Mouse (Mus musculus) kidney, postnatal 10 days (tissue): ENCODE data around the gene Tbx6.
A peak's percentile ranks its signal among the peaks of the same experiment; 100 is the strongest.
"Not testable (repeated sequence)": the region's sequence is repeated elsewhere in the genome, so short reads cannot be mapped to it uniquely, and the experiment has no call there.

ENCODE experiments used
- DNase-seq: peaks from one replicate; pipeline ENCODE4 v3.0.0; 2021; ENCODE audit warnings: mixed read lengths

The Tbx6 gene

GRCm38 (mm10) chr7:126770784-126771183 lies 10.5 kb upstream of the Tbx6 start:
- DNase-seq: no peak

- no peak for DNase-seq
Observed at GRCm38 (mm10) chr7:126773351-126773750, 7.9 kb upstream of the Tbx6 start.

DNA sequence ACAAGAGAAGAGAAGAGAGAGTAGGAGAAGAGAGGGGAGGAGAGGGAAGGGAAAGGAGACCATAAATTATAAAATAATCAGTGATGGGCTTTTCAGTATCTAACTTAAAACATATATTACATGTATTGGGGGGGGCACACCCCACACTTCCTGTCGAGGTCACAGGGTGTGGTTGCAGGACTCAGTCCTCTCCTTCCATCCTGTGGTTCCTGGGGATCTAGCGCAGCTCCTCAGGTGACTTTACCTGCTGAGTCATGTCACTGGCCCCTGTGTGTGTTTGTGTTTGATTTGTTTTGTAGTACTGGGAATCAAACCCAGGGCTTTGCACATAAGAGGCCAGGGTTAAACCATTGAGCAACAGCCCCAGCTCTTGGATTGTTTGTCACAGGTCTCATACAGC lies 6.8 kb upstream of the Tbx6 start:
- no peak for DNase-seq

DNA sequence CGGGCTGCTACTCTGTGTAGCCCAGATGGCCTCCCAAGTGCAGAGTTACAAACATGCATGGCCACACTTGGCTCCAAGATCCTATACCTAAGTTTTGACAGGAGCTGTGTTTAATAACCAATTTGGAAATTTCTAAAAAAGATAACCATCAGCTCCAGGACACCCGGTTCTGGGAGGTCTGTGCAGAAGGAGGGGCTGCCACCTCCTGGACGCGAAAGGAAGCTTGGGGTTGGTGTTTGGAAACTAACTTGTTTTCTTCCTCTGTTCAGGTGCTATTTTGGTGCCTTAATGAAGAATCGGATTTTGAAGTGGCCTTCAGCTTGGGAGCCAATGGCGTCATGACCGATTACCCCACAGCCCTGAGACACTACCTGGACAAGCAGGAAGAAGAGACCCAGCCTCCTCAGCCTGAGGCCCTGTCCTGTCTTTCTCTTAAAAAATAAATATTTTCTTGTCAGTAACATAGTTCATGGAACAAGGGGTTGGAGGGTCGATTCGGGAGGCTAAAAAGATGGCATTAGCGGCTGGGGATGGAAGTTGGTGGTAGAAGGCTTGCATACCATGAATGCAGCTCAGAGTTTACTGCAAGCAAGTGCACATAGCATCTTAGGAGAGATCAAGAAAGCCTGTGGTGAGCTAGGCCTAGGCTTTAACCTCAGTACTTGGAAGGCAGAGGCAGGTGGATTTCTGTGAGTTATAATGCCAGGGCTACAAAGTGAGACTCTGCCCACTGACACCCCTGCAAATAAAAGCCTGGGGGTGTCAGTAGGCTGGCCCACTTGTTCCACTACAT lies 5.9 kb upstream of the Tbx6 start:
- DNase-seq: no peak

GRCm38 (mm10) chr7:126775978-126776234 lies 5.4 kb upstream of the Tbx6 start:
- DNase-seq: no peak

DNA sequence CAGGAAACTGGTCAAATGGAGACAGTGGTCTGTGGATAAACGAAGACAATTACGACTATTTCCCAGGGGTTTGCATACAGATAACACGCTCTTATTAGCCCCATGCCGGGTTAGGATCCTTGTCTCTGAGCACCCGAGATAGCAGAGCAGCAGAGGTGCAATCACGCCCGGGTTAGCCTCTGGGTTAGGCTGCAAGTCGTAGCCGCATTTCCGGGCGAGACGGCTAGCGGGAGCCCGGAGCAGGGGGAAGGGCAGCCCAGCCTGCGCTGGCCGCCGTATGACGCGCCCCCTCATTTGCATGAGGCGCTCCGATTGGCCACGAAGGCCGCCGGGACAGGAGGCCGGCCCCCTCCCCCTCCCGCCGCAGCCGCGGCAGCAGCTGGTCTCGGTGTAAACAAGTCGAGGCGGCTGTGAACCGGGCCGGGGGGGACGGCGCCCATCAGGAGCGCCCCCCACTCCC lies 4.7 kb upstream of the Tbx6 start, which contains the start of gene Ypel3:
Ypel3 (plus strand) TSS at position 358 of the 460 bp plus-strand sequence.
- DNase-seq: peak; percentile 98

DNA sequence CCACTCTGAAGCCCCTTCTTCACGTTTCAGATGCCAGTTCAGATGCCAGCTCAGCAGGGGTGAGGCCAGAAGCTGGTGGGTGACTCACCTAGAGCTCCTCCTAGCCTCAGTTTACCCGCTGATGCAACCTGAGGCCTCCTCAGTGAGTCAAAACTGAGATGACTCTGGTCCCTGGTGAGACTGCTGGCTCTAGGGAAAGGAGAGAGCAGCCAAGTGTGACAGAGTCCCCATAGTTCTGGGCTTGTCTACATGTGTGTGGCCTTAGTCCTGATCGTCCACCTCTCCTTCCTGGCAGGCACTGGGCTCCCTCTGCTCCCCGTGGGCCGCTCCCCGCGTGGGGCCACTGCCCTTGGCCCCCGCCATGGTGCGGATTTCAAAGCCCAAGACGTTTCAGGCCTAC lies 3.8 kb upstream of the Tbx6 start:
- peak; percentile 43 for DNase-seq

GRCm38 (mm10) chr7:126778147-126778546 lies 3.1 kb upstream of the Tbx6 start:
- no peak for DNase-seq

DNA sequence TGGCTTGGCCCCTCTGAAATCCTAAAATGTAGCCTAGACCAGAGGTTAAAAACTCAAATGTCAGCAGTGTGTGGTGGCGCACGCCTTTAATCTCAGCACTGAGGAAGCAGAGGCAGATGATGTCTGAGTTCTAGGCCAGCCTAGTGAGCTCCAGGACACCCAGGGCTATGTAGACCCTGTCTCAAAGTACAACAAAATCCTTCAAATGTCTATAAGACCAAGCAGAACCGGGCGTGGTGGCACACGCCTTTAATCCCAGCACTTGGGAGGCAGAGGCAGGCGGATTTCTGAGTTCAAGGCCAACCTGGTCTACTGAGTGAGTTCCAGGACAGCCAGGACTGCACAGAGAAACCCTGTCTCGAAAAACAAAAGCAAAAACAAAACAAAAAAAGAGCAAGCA lies 2.2 kb upstream of the Tbx6 start:
- not testable (repeated sequence) for DNase-seq

GRCm38 (mm10) chr7:126779983-126780970 lies 1.0 kb upstream of the Tbx6 start:
- DNase-seq: peak; percentile 92

GRCm38 (mm10) chr7:126781661-126782370 lies 533 bp downstream of the Tbx6 start:
- no peak for DNase-seq

- no peak for DNase-seq
Observed at GRCm38 (mm10) chr7:126782693-126783092, 1.4 kb downstream of the Tbx6 start.

DNA sequence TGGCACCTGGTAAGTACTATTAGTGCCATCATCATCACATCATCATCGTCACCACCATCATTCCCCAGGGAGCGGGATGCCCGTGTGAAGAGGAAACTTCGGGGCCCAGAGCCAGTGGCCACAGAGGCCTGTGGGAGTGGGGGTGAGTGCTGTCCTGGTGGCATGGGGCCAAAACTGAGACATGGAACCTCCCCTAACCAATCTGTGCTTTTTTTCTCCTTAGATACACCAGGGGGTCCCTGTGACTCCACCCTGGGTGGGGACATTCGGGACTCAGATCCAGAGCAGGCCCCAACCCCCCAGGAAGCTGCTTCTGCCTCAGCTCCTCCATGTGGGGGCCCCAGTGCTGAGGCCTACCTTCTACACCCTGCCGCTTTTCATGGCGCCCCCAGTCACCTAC lies 3.2 kb downstream of the Tbx6 start:
- no peak for DNase-seq

GRCm38 (mm10) chr7:126785056-126785455 lies 3.8 kb downstream of the Tbx6 start:
- DNase-seq: no peak

DNA sequence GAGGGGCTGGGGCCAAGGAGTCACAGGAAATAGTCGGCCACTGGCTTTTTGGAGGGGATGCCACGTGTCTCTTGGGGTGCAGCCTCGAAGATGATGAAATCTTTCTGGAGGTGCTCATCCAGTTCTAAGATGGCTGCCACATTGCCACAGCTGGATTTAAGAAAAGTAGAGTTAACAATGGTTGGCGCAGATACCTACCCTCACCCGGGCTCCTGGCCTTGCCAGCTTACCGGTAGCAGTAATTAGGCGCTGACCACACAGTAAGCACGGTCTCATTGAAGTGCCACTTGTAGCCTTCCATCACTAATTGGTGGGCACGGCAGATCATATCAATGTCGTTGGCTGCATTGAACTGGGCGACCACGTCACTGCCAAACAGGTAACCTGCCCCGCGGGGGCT lies 4.9 kb downstream of the Tbx6 start:
- no peak for DNase-seq

DNA sequence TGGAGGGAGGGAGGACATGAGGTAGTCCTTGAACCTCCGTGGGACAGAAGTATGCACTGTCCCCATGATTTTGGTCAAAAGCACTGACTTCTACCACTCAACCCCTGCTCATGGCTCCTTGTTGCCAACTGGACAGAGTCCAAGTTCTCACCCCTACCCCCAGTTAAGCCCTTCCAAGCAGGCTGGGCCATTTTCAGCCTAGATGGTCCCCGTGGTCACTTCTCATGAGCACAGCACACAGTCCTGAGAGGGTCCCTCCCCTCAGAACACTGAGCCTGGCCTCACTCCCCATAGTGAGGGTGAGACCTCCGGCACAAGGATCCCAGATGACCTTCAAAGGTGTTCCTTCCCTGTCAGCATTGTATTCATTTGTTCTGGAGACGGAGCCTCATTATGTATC lies 7.9 kb downstream of the Tbx6 start:
- DNase-seq: no peak

DNA sequence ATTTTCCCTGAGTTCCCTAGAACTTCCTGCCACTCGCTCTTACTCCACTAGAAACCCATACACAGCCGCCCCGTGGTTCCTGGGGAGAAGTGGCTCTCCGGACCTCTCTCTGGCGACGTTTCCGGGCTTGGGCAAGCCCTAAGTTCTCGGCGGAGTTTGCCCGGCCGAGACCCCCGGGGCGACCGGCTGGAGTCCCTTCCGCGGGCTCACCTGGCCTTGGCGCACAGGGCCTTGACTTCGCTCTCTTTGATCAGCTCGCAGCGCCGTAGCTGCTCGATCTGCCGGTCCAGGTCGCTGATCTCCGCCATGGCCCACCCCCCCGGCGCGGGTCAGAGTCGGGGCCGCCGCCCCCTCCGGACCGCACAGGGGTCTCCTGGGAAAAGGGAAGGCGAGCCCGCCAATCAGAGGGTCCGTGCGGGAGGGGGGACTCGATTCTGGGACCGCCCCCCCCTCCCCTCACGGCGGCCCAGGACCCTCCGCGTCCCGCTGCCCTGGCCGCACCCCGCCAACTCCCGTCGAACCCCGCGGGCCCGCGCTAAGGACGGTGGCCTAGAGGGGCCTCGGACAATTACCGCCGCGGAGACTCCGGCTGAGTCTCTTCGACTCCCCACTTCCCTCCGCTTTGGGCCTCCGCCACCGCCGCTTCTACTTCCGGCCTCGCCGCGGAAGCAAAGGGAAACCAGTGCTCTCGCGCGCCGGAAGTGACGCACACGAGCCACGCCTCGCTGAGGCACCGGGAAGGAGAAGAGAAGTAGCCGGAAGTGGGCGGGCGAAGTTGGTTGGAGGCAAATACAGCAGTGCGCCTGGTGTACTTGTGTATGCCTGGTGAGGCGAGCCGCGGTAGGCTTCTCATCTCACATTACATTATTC lies 10.8 kb downstream of the Tbx6 start, which contains the start of gene Ppp4c:
Ppp4c (minus strand) TSS at position 646 of the 870 bp plus-strand sequence.
- peak; percentile 99 for DNase-seq

DNA sequence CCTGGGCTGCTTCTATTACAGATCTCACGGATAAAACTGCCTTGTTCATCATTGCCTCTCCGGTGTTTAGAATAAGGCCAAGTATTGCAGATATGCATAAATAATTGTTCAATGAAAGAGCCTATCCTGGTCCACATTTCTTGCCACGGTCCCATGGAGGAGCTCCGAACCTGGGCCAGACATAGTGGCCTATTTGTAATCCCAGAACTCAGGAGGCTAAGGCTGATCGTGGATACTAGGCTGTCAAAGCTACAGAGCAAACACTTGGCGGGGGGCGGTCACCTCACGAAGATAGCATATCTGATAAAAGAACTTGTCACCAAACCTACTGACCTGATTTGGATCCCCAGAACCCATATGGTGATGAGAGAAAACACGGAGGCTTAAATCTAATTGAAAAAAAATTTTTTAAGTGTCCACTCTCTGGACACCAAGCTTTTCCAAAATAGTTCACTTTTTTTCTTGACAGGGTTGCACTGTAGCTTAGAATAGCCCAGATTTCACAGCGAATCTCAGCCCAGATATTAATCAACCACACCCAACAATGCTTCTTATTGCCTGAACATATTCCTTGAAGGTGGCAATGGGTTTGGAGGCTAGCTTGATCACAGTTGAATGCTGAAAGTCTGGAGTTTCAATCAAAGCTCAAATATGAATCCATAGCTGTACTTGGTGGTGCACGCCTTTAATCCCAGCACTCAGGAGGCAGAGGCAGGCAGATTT lies 11.6 kb downstream of the Tbx6 start:
- DNase-seq: no peak

- DNase-seq: no peak
Observed at GRCm38 (mm10) chr7:126793456-126794270, 12.4 kb downstream of the Tbx6 start.

DNA sequence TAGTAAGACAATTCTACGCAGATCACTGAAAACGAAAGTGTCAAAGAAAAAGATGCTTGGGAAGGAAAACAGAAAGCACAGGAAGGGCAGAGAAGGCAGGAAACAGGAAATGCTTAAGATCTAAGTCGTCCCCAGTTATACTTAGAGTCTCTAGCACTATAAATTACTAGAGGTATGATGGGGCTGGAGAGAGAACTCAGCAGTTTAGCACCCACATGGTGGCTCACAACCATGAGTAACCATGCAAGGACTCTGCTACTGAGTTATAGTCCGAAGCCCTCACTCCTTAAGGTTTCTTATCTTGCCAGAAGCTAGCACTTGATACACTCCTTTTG lies 13.0 kb downstream of the Tbx6 start:
- DNase-seq: no peak
